Mouse (Mus musculus) small intestine, adult 2 months (tissue): ENCODE data around the gene Sorcs2.

Experiments
- CTCF ChIP-seq: fragments of 200-500 bp; IDR thresholded peaks from 2 replicates; pipeline ENCODE4 v1.5.1; 2012; ENCODE audit warnings: low read depth, mild to moderate bottlenecking, control low read depth, inconsistent platforms, low read length, moderate library complexity, mixed read lengths; ENCODE audit not compliant: insufficient replicate concordance, insufficient read length; ENCODE audit errors: extremely low read depth
- POLR2A ChIP-seq: fragments of 200-500 bp; IDR thresholded peaks from 2 replicates; pipeline ENCODE4 v1.6.1; 2012; ENCODE audit warnings: low read depth, mild to moderate bottlenecking, control low read depth, inconsistent platforms, low read length, moderate library complexity

DNA sequence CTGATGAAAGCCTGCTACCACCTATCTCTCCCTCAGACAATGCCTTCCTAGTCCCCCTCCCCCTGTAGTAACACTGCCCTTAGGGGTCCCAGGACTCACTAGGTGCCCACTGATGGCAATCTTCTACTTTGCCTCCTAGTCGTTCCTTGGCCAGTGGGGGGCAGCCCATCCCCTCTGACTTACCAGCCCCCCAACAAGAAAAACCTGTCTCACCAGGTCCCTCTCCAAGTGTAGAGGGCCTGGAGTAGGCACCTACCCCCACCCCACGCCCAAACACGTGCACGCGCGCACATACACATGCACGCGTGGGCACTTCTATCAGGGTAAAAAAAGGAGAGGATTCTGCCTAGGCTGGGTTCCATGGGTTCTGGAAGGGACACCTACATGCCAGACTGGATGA, 77.3 kb downstream of the Sorcs2 start:
- TF ChIP-seq POLR2A = no peak
- TF ChIP-seq CTCF = no peak
